Mouse (Mus musculus) thymus, adult 18-20 months (tissue): Measurements from ENCODE around the gene Nefh.

Experiments used
- DNase-seq, 2 experiments: peaks; one replicate each; pipeline ENCODE4 v3.0.0; 2022; ENCODE audit warnings: mixed read lengths in 2 of 2

Gene Nefh

DNA sequence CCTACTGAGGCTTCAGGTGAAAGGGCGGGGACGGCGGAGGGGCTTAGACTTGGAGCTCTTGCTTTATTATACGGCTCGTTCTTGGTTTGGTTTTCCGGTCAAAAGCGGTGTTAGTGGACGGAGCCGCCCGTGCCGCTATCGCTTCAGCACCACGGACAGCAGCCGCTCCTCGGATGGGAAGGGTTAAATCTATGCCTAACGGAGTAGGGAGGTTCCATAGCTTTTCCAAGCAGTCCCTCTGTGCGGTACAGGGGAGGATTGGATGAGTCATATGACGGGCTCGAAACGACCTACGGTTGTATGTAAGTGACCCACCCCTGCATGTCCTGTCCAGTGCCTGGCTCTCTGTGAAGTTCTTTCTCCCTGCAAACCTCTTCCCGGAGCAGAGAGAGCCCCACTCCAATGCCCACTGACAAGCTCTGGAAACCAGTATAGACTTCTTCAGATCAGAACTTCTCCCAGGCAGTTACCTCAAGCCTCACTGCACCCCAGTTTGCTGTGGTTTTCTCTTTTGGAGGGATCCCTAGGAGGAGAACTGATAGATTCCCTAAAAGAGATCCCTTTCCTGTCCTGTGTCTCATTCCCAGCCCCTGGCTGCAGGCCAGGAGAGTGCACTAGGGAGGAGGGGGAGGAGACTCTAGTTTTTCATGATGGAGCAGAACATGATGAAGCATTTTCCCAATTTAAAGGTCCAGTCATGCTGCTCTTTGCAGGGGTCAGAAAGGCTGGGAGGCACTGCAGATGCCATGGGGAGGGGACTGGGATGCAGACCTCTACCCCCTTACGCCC lies 1.6 kb upstream of the Nefh start:
- DNase-seq: no peak

DNA sequence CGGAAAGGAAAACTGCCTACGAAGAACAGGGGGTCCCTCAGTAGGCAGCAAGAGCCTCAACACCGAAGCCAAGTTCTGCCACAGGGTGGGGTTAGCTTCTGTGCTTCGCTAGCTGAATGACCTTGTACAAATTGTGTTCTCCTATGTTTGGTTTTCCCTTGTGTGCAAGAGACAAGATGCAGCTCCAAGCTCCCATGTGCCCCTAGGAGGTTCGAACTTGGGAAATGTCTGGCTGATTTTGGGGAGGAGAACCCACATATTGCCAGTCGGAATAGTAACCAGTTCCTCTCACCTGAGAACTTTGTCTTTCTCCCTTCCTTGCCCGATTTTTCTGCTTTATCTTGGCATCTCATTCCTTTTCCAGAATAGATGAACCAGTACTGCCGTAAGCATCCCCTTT lies 928 bp upstream of the Nefh start:
- DNase-seq: no peak

DNA sequence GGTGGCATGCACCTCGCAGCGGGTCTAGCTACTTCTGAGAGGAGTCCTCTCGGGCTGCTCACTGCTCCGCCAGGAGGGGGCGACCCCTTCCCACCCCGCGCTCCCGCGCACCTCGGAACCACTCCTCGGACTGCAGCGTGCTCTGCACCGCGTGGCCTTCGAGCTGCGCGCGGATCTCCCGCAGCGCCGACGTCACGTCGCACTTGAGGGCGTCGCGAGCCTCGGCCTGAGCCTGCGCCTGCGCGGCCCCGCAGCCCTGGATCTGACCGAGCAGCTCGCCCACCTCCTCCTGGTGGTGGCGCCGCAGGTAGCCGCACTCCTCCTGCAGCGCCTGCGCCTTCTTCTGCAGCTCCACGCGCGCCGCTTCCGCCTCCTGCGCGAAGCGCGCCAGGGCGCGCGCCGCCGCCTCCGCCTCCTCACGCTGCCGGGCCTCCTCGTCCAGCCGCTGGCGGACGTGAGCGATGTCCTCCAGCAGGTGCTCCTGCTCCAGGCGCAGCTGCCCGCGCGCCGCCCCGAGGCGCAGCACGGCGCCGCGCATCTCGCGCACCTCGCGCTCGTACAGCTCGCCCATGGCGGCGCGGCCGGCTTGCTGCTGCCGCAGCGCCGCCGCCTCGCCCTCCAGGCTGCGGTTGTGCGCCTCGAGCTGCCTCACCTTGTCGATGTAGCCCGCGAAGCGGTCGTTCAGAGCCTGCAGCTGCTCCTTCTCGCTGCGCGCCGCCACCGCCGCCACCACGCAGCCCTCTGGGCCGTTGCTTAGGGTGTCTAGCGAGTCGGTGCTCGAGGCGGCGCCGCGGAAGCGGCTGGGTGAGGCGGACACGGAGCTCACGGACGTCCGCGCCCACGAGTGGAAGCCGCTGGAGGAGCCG lies 684 bp downstream of the Nefh start:
- DNase-seq: peak; percentile 72 to 76

DNA sequence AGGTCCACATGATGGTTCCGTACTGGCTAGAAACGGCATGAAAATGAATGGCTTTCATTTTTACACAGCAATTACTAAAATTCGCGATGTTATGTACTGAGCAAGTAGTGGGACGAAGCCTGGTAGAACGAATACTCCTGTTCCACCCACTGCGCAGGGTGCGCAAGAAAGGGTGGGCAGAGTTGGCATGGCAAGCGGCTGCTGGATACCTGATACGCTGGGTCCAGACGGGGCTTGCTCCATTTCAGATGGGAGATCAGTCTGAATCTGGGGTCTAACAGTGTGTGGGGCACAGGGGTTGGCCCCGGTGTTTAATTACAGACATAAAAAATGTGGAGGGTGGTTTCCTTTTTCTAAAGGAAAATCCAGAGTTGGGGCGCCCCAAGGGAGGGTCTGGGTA lies 1.3 kb downstream of the Nefh start:
- no peak for DNase-seq

DNA sequence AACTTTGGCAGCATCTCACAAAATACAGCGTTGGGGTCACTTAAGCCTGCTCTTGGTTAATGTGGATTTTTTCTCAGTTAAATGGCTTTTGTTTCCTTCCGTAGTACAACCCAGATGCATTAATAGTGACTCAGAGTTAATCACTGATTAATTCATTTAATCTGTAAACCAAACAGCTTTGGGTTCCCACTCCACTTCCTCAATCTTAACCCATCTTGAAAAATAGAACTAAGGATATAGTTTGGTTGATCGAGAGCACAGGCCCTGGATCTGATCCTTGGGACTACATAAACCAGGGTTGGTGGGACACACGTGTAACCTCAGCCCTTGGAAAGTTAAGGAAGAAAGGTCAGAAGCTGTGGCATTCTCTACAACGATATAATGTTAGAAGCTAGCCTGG lies 11.6 kb downstream of the Nefh start:
- no peak for DNase-seq

DNA sequence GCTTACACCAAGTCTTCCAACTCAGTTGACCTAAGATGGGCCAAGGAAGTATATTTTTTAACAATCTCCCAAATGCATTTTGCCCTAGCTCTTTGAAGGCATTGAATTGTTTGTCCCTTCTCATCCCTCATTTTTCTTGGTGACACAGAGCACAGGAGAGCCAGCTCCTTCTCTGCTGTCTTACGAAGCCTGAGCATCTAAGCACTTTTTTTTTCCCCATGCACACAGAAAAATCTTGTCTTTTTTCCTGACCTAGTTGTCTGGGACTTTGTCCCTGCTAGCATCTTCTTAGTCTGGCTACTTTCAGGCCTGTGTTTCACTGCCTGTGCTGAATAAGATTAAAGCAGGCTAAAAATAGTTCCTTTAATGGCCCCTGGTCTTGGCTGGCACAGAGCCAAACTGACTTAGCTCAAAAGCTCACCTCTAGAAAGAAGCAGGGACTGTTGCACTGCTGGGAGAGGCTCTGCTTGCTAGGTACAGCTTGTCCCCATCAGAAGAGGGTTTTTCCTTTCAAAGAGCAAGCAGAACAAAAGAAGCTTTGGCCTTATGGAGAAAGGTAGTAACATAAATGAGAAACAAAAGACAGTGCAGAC lies 16.8 kb downstream of the Nefh start:
- DNase-seq: no peak

DNA sequence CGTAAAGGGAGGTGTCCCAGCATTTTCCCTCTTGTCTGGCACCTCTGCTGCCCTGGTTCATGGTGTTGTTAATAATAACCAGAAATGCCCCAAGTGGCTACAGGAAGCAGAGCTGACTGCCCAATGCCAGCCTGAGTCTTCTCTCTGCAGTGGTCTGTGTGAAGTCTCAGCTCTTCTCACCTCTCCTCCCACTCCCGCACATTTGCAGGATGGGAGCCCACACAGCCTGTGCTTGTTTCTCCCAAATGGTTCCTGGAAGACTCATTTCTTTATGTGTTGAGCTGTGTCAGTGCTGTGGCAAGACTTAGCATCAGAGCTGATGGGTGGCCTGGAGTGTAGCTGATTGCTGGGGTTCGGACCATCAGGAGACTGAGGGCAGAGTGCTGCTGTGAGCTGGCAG lies 20.6 kb downstream of the Nefh start:
- no peak for DNase-seq

DNA sequence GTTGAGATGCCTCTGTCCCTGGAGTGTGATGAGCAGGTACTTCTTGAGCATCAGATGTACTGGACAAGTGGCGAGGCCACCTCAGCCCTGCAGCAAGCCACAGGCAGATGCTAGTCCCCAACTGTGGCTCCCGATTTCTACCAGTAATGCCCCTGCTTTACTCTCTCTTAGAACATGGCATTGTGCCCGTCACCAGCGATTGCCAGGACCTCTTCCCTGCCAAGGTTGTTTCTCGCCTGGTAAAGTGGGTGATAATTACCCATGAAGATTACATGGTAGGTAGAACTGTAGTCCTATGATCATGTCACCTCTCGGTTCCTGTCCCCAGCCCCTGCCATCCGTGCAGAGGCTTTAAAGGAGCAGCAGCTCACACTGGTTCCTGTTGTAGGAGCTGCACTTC lies 26.1 kb downstream of the Nefh start:
- DNase-seq: no peak

DNA sequence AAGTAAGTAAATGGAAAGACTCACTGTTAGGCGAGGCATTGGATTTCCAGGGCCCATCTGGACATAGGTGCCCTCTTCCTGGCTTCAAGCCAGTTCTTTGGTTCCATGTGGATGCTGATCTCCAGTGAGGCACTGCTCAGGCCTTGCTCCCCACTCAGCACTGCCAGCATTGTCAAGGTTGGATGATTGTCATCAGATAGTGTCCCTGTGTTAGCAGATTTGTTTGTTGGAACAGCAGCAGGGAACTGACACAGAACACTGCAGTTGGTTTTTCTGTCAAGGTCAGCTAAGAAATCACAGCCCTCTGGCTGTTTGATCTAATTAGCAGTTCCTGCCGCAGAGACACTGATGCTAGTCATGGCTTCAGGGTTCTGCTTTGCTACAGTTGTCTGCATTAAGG lies 26.6 kb downstream of the Nefh start:
- no peak for DNase-seq

DNA sequence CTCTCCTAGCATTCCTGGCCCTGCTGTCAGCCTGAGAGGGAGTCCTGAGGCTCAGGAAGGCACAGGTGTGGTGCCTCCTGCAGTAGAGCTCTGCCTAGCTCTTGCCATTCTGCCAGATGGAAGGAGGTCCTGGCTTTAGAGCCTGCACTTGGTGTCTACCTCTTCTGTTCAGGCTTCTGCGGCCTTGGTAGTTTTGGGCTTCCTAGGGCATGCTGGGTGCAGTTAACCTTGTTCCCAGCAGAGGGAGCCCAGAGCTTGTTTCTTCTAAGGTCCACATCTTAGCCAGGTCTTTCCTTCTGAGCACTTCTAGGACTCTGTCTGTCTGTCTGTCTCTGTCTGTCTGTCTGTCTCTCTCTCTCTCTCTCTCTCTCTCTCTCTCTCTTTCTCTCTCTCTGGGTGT lies 31.8 kb downstream of the Nefh start:
- peak in 1 of 2 experiments; percentile 3 for DNase-seq

DNA sequence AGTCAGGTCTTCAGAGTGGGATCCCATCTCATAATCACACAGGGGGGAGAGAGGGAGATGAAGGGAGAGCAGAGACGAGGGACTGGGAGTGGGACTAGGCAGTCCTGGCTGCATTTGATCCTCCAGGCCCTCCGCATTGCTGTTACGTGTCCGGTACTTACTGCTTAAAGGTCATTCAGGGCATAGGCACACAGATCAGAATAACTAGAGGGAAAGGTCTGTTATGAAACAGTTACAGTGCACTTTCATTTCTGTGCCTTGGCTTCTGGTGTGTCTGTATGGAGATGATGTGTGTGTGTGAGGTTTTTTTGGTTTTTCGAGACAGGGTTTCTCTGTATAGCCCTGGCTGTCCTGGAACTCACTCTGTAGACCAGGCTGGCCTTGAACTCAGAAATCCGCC lies 41.6 kb downstream of the Nefh start:
- DNase-seq: no peak

DNA sequence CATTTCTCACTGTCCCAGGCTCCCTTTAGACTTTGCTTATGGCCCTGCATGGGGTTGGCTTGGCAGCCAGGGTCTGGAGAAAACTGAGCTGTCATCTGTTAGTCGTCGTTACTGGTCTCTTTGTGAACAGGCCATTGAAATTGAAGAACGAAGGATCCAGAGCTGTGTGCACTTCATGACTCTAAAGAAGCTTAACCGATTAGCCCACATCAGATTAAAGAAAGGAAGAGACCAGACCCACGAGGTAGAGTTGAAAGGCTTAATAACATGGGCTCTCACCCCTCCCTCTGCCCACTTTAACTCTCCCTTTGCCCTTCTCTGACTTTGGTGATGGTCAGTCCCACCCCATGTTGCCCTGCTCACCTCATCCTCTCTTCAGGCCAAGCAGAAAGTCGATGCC lies 45.9 kb downstream of the Nefh start:
- no peak for DNase-seq

DNA sequence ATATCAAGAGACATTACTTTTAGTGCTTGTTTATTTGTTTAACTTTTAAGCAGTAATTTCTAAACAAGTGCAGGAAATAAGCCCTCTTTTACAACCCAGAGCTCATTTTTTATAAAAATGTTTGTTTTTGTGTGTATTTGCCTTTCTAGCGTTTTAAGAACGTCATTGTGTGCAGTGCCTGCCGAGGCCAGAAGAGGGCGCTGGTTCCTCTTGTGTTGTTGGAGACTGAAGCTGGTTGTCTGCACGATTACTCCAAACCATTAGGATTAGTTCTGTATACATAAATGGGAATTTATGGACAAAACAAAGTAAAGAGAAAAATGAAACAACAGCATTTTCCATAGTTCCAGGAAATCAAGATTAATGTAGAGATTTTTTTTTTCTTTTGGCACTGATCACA lies 47.4 kb downstream of the Nefh start:
- no peak for DNase-seq

DNA sequence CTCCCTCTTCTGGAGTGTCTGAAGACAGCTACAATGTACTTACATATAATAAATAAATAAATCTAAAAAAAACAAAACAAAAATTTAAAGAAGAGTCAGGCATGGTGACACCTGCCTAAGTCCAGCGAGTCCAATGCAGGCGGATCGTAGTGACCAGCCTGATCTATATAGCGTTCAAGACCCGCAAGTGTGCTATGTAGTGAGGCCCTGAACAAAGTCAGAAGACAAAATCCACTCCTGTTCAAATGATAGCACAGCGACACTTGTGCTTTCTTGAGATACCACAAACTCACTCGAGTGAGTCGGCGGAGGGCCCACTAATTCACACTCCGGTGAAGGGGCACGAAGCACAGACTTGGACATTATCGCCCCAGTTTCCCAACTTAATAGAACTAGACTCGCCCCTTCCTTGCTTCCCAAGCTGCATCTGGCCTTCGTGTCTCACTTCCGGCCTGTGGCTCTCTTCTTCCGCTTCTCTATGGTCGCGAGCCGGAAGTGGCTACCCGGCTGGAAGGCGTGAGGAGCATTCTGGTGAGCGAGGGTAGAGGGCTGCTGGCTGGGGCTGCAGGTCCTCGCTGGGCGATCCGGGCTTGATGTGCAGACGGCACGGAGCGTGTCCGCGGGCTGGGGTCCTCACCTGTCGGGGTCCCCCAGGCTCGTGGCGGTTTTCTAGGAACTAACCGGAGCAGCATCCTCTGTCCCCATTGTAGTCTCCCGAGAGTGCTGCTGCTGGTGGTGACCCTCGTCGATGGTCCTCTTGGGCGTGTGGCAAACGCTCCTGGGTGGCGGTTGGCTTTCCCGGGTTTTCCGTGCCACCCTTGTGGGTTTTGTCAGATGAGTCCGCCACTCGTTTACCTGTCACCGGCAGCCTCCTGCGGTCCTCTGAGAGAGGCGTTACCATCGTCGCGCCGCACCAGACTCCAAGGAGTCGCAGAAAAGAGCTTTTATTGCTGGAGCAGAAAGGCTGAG lies 52.7 kb downstream of the Nefh start, which contains the start of gene Thoc5:
TSS of gene Thoc5 (plus strand) at position 473 of the 969 bp plus-strand sequence.
- DNase-seq: peak; percentile 67 to 73
